8 mouse cellular contexts compared by ENCODE assay signal in genomic region chr14:31165991-31166630, GRCm38 (mm10). TPM values are rescaled to one million over a fixed set of nuclear protein-coding genes. Genes with fewer than 3 reads are reported as not detected.
DNase-seq lines count a peak whose midpoint lies in the region; ATAC-seq and TF ChIP-seq lines count a peak whose summit lies in the region.

No protein-coding gene starts in this region.

- ATAC-seq in heart, embryonic 12.5 days (ENCODE audit: insufficient number of reproducible peaks, low FRiP score): no peak
- ATAC-seq in lung, embryonic 14.5 days (ENCODE audit: insufficient read depth): no peak
- no peak for ATAC-seq in midbrain, embryonic 16.5 days

- H3K9me3 ChIP-seq in heart, embryonic 12.5 days (replicated peaks): no peaks in the 10 kb centered on the region
- H3K9me3 ChIP-seq in lung, embryonic 14.5 days (ENCODE audit: low read depth, low read length): no peaks in the 10 kb centered on the region
- no peaks in the 10 kb centered on the region for H3K9me3 ChIP-seq in midbrain, embryonic 16.5 days (replicated peaks; ENCODE audit: control insufficient read depth, low read length, poor library complexity, severe bottlenecking)

- peak overlapping the region; percentile 56 for H3K4me2 ChIP-seq in heart, embryonic 12.5 days
- peak overlapping the region; percentile 52 for H3K4me2 ChIP-seq in lung, embryonic 14.5 days
- no peak overlapping the region for H3K4me2 ChIP-seq in midbrain, embryonic 16.5 days (ENCODE audit: low read length)

- 48% methylated on average over 10 of the region's 10 CpGs for WGBS in heart, embryonic 12.5 days
- 33% methylated on average over 10 of the region's 10 CpGs for WGBS in lung, embryonic 14.5 days
- WGBS in midbrain, embryonic 16.5 days: 72% methylated on average over 10 of the region's 10 CpGs

- H3K9ac ChIP-seq in heart, embryonic 12.5 days: no peak overlapping the region
- H3K9ac ChIP-seq in lung, embryonic 14.5 days: no peak overlapping the region
- no peak overlapping the region for H3K9ac ChIP-seq in midbrain, embryonic 16.5 days (ENCODE audit: low read depth, low read length)

- TF ChIP-seq CTCF in lung, embryonic 14.5 days (IDR thresholded peaks at IDR 0.05; ENCODE audit: low read depth): no peak

- peak overlapping the region; percentile 43 for H3K4me3 ChIP-seq in heart, embryonic 12.5 days
- peak overlapping the region; percentile 23 for H3K4me3 ChIP-seq in lung, embryonic 14.5 days (ENCODE audit: low read depth, low read length)
- H3K4me3 ChIP-seq in midbrain, embryonic 16.5 days (ENCODE audit: low read depth, low read length): no peak overlapping the region

- peaks cover 67% of the 10 kb centered on the region for H3K4me1 ChIP-seq in heart, embryonic 12.5 days (replicated peaks)
- H3K4me1 ChIP-seq in lung, embryonic 14.5 days (ENCODE audit: insufficient read depth): 0 out of 2 replicates have a peak, but pooled peaks cover 3% of the 10 kb centered on the region
- H3K4me1 ChIP-seq in midbrain, embryonic 16.5 days (ENCODE audit: control insufficient read depth, insufficient read depth, low read length): no peaks in the 10 kb centered on the region

- H3K27ac ChIP-seq in heart, embryonic 12.5 days (ENCODE audit: poor library complexity, severe bottlenecking): no peak overlapping the region
- H3K27ac ChIP-seq in lung, embryonic 14.5 days (ENCODE audit: low read depth): no peak overlapping the region
- no peak overlapping the region for H3K27ac ChIP-seq in midbrain, embryonic 16.5 days (ENCODE audit: low read length)

- peak; percentile 48 for DNase-seq in cerebellum, adult 9-10 months
- no peak for DNase-seq in cerebellum, postnatal 4 days (ENCODE audit: low spot score in 2 of 2)
- DNase-seq in 3T3-L1 (ENCODE audit: low read depth, low spot score): peak; percentile 9
- no peak for DNase-seq in lung, embryonic 14.5 days
- no peak for DNase-seq in right cerebral cortex, postnatal 14 days
- DNase-seq in spleen, postnatal 14 days (ENCODE audit: low spot score in 2 of 2): no peak

- peaks cover 19% of the 10 kb centered on the region for H3K36me3 ChIP-seq in heart, embryonic 12.5 days
- H3K36me3 ChIP-seq in lung, embryonic 14.5 days (ENCODE audit: insufficient read depth): peaks cover 12% of the 10 kb centered on the region
- peaks cover 4% of the 10 kb centered on the region for H3K36me3 ChIP-seq in midbrain, embryonic 16.5 days (ENCODE audit: control insufficient read depth, insufficient read depth, low read length)

- H3K27me3 ChIP-seq in heart, embryonic 12.5 days (replicated peaks): no peaks in the 10 kb centered on the region
- H3K27me3 ChIP-seq in lung, embryonic 14.5 days (ENCODE audit: insufficient read depth, low read length): no peaks in the 10 kb centered on the region
- H3K27me3 ChIP-seq in midbrain, embryonic 16.5 days (ENCODE audit: control insufficient read depth, insufficient read depth, low read depth, low read length): no peaks in the 10 kb centered on the region

RNA-seq across cellular contexts. Expression of gene Stab1, which starts 2.3 kb away (rescaled TPM):
- 48.3 and 56.7 TPM in 2 replicates for polyA plus RNA-seq in heart, embryonic 12.5 days (2016; fragmentation: Nextera tagmentation; extraction: Ambion mirVana)
- polyA plus RNA-seq in lung, embryonic 14.5 days (2014; fragmentation: Nextera tagmentation; extraction: Ambion mirVana): 64.4 and 71.3 TPM in 2 replicates
- polyA plus RNA-seq in midbrain, embryonic 16.5 days (2015; fragmentation: Nextera tagmentation; extraction: Ambion mirVana): 11.2 and 15.4 TPM in 2 replicates

RNA-seq across cellular contexts. Expression of gene Nt5dc2, which starts 35.3 kb away (rescaled TPM):
- 343 and 346 TPM in 2 replicates for polyA plus RNA-seq in heart, embryonic 12.5 days (2016; fragmentation: Nextera tagmentation; extraction: Ambion mirVana)
- polyA plus RNA-seq in lung, embryonic 14.5 days (2014; fragmentation: Nextera tagmentation; extraction: Ambion mirVana): 476 and 510 TPM in 2 replicates
- polyA plus RNA-seq in midbrain, embryonic 16.5 days (2015; fragmentation: Nextera tagmentation; extraction: Ambion mirVana): 170 and 199 TPM in 2 replicates

RNA-seq across cellular contexts. Expression of gene Smim4, which starts 37.4 kb away (rescaled TPM):
- 62.6 and 68.6 TPM in 2 replicates for polyA plus RNA-seq in heart, embryonic 12.5 days (2016; fragmentation: Nextera tagmentation; extraction: Ambion mirVana)
- 60.9 and 74.3 TPM in 2 replicates for polyA plus RNA-seq in lung, embryonic 14.5 days (2014; fragmentation: Nextera tagmentation; extraction: Ambion mirVana)
- polyA plus RNA-seq in midbrain, embryonic 16.5 days (2015; fragmentation: Nextera tagmentation; extraction: Ambion mirVana): 38.4 and 57.0 TPM in 2 replicates

RNA-seq across cellular contexts. Expression of gene Tnnc1, which starts 42.0 kb away (rescaled TPM):
- polyA plus RNA-seq in heart, embryonic 12.5 days (2016; fragmentation: Nextera tagmentation; extraction: Ambion mirVana): 3,183 and 3,245 TPM in 2 replicates
- polyA plus RNA-seq in lung, embryonic 14.5 days (2014; fragmentation: Nextera tagmentation; extraction: Ambion mirVana): 5.1 and 51.6 TPM in 2 replicates
- polyA plus RNA-seq in midbrain, embryonic 16.5 days (2015; fragmentation: Nextera tagmentation; extraction: Ambion mirVana): 2.4 and 3.3 TPM in 2 replicates

RNA-seq across cellular contexts. Expression of gene Nisch, which starts 50.6 kb away (rescaled TPM):
- polyA plus RNA-seq in heart, embryonic 12.5 days (2016; fragmentation: Nextera tagmentation; extraction: Ambion mirVana): 446 and 471 TPM in 2 replicates
- polyA plus RNA-seq in lung, embryonic 14.5 days (2014; fragmentation: Nextera tagmentation; extraction: Ambion mirVana): 386 and 411 TPM in 2 replicates
- polyA plus RNA-seq in midbrain, embryonic 16.5 days (2015; fragmentation: Nextera tagmentation; extraction: Ambion mirVana): 354 and 388 TPM in 2 replicates

Comparison
In these comparisons a context has a peak if more than half of its experiments do, and no peak if none do; other contexts are left out.
1. DNase-seq: peak in cerebellum, adult 9-10 months (single experiment) and 3T3-L1 (single experiment); none in cerebellum, postnatal 4 days (0 of 2), lung, embryonic 14.5 days (single experiment), right cerebral cortex, postnatal 14 days (single experiment) and spleen, postnatal 14 days (0 of 2).